Mouse (Mus musculus) kidney, postnatal 4 days (tissue): ENCODE data around the gene Sptb.

Experiments used
- DNase-seq, 2 experiments: peaks; one replicate each; pipeline ENCODE4 v3.0.0; 2021; ENCODE audit warnings: mixed read lengths in 2 of 2

Sptb gene

DNA sequence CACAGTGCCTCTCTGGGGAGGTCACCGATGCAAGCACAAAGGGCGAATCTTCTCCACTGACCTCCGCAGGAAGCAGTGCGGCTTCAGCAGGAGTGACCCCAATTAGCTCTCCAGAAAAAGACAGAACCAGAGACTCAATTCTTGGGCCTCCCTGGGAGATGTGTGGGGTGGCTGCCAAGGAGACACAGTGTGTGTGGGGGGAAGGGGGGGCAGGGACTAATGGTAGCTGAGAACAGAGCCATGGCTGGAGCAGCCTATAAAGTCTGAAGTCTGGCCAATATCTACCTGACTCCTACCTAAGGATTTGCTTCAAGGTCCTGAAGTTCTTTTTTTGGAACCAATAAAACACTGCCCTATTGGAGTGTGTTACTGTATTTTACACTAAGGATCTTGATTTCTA is 105.8 kb downstream of the Sptb start:
- DNase-seq: no peak

DNA sequence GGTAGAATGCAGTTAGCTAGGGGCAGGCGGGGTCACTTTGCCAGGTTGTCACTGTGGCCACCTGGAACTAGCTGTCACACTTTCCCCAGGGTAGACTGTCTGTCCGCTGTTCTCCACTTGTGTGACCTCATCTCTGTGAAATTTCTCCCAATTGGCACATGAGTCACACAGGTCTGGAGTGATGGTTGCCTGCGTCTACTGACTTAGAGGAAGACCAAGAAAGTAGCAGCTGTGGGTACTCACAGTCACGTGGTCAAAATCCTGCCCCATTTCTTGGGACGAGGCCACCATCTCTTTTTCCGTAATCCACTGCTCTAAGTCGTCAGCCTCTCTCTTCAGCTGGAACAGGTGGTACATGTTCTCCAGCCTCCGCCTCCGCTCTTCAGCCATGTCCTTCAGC is 106.6 kb downstream of the Sptb start:
- DNase-seq: no peak

- DNase-seq: peak; percentile 29 to 51
Observed at GRCm38 (mm10) chr12:76598196-76598928, 112.0 kb downstream of the Sptb start.

DNA sequence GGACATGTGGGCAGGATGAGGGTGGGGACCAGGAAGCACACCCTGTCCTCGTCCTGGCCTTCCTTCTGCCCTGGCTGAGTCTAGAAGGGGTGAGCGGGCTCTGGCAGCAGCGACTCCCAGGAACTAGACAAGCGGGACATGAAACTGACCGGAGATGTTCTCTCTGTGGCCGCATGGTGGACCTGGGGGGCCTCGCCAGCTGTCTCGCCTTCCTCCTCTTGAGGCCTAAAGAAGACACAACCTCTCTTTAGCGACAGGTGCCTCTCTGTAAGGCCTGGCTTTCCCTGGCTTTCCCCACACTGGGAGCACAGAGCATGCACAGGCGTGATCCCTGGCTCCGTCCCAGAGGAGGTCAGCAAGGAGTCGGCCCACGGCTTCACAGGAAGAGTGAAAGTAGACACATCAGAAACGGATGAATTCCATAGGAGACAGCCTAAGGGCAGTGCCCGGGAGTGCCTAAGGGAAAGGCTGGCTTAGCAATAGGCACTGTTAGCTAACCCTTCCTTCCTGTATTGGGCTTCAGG is 112.7 kb downstream of the Sptb start:
- peak; percentile 48 to 67 for DNase-seq

- peak; percentile 84 to 89 for DNase-seq
Observed at GRCm38 (mm10) chr12:76596292-76597023, 113.9 kb downstream of the Sptb start.

DNA sequence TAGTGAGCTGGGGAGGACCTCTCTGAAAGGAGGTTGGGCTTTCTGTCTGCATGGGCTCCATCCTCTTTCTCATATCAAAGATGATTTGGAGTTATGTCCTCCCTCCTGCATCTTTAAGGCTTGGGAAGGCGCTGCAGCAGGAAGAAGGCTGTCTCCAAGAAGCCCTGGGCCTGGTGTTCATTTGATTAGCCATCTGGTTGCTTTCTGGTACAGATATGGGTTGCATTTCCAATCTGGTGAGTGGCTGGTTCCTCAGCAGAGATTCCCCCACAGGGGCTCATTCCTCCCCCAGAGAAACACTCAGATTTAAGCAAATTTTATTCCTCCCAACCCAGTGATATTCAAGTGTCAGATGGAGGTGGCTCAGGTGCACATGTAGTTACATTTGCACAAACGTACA is 114.5 kb downstream of the Sptb start:
- DNase-seq: no peak

GRCm38 (mm10) chr12:76594556-76594955 is 115.8 kb downstream of the Sptb start:
- DNase-seq: no peak

GRCm38 (mm10) chr12:76593839-76594322 is 116.5 kb downstream of the Sptb start:
- peak; percentile 77 to 83 for DNase-seq

GRCm38 (mm10) chr12:76593254-76593653 is 117.1 kb downstream of the Sptb start:
- no peak for DNase-seq

- peak; percentile 67 to 76 for DNase-seq
Observed at GRCm38 (mm10) chr12:76592213-76592612, 118.1 kb downstream of the Sptb start.

DNA sequence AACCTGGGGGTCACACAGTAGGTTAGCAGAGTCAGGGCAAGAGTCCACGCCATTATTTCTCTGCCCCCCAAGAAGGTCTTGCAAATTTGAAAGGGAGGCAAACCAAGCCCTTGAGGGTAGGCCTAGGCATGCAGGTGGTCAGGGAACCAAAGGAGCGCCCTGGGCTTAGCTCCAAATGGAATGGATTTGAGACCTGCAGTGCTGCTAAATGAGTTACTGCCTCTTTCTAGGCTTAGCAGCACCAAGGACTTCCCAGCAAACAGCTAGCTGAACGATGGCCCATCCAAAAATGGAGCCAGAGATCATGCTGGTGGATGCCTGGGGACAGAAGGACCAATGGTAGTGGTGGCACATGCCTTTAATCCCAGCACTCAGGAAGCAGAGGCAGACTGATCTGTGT is 119.3 kb downstream of the Sptb start:
- DNase-seq: no peak

DNA sequence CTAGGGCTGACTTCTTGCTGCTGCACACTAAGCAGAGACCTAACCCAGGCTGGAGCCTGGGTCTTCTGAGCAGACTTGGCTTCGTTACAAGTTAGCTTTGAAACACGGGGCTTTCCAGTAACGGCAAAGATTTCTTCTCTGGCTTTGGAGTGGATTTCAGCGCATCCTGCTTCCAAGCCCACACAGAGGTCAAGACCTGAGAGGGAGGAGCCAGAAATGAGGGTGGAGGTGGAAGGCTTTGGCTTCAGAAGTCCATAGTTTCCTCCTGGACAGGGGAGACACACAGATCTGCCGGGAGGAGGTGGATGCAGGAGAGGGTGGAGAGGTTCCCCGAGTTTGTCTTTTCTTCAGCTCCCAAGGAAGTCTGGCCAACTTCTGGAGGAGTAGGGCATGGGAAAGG is 120.8 kb downstream of the Sptb start:
- peak; percentile 49 to 65 for DNase-seq

DNA sequence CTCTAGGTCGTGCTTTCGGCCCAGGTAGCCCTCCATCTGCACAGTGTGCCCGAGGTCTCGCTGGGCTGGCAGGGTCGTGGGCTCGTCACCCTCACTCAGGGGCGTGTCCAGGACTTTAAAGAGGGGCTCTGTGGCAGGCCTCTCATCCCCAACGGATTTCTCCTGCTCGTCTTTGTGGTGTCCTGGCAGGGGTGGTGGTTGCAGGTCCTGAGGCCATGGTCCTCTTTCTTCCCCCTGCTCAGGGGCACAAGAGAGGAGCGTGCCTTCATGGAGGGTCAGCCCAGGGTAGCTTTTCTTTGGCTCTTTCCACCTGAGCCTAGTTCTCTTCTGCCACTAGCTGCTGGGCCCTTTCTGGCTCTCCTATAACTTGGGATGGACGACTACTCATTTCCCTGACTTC is 123.0 kb downstream of the Sptb start:
- no peak for DNase-seq

DNA sequence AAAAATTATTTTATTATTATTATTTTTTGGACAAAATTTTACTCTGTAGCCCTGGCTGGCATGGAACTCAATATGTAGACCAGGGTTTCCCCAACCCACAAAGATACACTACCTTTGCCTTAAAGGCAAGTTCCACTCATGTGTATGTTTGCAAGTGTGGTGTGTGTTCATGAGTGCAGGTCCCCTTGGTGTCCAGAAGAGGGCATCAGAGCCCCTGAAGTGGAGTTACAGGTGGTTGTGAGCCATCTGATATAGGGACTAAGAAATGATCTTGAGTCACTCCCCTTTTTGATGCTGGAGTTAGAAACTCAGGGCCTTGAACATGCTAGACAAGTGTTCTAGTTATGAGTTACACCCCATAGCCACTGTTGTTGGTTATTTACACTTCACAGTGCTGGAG is 125.3 kb downstream of the Sptb start:
- DNase-seq: no peak

DNA sequence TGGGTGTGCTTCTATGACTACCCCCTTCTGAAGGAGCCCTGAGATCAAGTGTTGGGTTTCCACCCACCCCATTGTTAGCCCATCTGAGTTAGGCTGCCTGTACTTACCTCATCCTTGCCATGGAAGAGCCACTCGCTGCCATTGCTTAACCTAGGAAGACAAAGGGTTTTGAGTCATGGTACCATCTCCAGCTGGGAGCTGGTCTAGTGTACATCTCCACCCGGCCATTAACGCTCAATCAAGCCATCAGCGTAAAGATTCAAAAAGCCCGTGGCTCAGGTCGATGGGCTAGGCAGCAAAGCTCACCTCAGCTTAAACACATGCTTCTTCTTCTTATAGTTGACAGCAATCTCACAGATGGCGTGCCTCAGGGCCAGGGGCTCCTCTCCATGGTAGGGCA is 126.9 kb downstream of the Sptb start:
- no peak for DNase-seq

GRCm38 (mm10) chr12:76582841-76583240 is 127.5 kb downstream of the Sptb start:
- DNase-seq: peak; percentile 64 to 71

- DNase-seq: peak in 1 of 2 experiments; percentile 49
Observed at GRCm38 (mm10) chr12:76582139-76582538, 128.2 kb downstream of the Sptb start.

- DNase-seq: no peak
Observed at GRCm38 (mm10) chr12:76579806-76580205, 130.5 kb downstream of the Sptb start.

DNA sequence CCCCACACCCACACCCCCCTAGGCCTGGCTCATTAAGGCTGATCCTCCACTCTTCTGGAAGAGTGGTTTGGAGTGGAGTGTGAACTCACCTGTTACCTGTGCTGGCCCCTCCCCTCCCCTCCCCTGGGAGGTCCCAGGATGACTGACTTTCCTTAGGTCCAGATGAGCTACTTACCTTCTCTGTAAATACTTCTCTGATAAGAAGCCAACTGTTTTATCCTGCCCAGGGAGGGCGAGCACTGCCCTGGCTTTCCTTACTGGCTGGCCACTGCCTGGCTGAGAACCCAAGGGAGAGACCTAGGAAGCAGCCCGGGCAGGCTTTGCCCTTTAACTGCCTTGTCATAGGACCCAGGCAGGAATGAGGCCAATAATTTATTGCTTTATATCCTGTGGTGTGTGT is 131.9 kb downstream of the Sptb start:
- no peak for DNase-seq

GRCm38 (mm10) chr12:76577858-76578257 is 132.5 kb downstream of the Sptb start:
- DNase-seq: no peak

GRCm38 (mm10) chr12:76576806-76577205 is 133.5 kb downstream of the Sptb start:
- DNase-seq: no peak

- DNase-seq: no peak
Observed at GRCm38 (mm10) chr12:76576061-76576460, 134.3 kb downstream of the Sptb start.

- DNase-seq: no peak
Observed at GRCm38 (mm10) chr12:76574815-76575214, 135.5 kb downstream of the Sptb start.

DNA sequence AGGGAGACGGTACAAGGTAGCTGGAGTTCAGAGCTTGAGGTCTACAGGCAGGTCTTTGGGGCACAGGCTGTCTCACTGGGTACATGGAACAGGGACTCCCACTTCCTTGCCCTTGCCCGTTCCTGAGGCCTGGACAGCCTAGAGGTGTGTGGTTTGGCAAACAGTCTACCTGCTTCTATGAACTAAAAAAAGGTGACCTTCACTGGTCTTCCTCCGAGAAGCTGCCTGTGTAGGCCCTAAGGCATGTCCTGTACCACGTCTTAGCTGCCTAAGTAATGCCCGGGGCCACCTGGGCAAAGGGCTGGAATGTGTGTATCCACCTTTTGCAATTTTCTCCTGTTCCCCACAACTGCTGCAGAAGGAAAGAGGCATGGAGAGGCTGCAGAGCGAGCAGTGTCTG is 137.0 kb downstream of the Sptb start:
- no peak for DNase-seq
